Mouse (Mus musculus) embryonic facial prominence, embryonic 10.5 days (tissue): ENCODE measurements around the gene Ano7. TPM values are rescaled to one million over a fixed set of nuclear protein-coding genes. Genes with fewer than 3 reads are reported as not detected.
"Not testable (repeated sequence)": the region's sequence is repeated elsewhere in the genome, so short reads cannot be mapped to it uniquely, and the experiment has no call there.

ENCODE experiments used
- DNase-seq: peaks from one replicate; pipeline ENCODE4 v3.0.0-alpha.2; 2017; ENCODE audit warnings: low spot score
- H3K27ac ChIP-seq: fragments of 300-500 bp; sonication (generic); replicated peaks from 2 replicates; pipeline ENCODE4 v1.5.1; 2016; ENCODE audit warnings: mild to moderate bottlenecking
- H3K27me3 ChIP-seq: fragments of 300-500 bp; sonication (generic); replicated peaks from 2 replicates; pipeline ENCODE4 v1.6.1; 2016; ENCODE audit warnings: low read depth, mild to moderate bottlenecking; ENCODE audit not compliant: poor library complexity, severe bottlenecking
- H3K36me3 ChIP-seq: fragments of 300-500 bp; sonication (generic); replicated peaks from 2 replicates; pipeline ENCODE4 v1.6.1; 2016; ENCODE audit warnings: mild to moderate bottlenecking, moderate library complexity
- H3K4me1 ChIP-seq: fragments of 300-500 bp; sonication (generic); 2 replicates; pipeline ENCODE4 v1.6.1; 2016
- H3K4me3 ChIP-seq: fragments of 300-500 bp; sonication (generic); 2 replicates; pipeline ENCODE4 v1.5.1; 2016; ENCODE audit warnings: mild to moderate bottlenecking, moderate library complexity
- H3K9me3 ChIP-seq: fragments of 300-500 bp; sonication (generic); 2 replicates; pipeline ENCODE4 v1.6.1; 2016; ENCODE audit warnings: mild to moderate bottlenecking
- WGBS: fragments of 180-500 bp; shearing (Covaris S2); methylation state at CpG from one replicate; pipeline ENCODE4 v1.1.7; 2016; 5-methylcytosine and 5-hydroxymethylcytosine counted together
- polyA plus RNA-seq: library from polyadenylated mRNA; unstranded; fragments of >200 nt; fragmentation: Nextera tagmentation; extraction: Ambion mirVana; gene quantifications from 2 replicates; pipeline ENCODE4 v1.2.1, GENCODE M21; 2016

Ano7 gene
- polyA plus RNA-seq, 1 experiment from 2014 or later = 0.14 TPM

GRCm38 (mm10) chr1:93387198-93387597 lies 13.5 kb downstream of the Ano7 start:
- H3K4me3 ChIP-seq = no peak overlapping the region
- no peaks in the 10 kb centered on the region for H3K4me1 ChIP-seq
- no peak overlapping the region for H3K27ac ChIP-seq
- no peaks in the 10 kb centered on the region for H3K9me3 ChIP-seq
- no peaks in the 10 kb centered on the region for H3K36me3 ChIP-seq
- 85% methylated on average over 2 of the region's 2 CpGs for WGBS
- no peaks in the 10 kb centered on the region for H3K27me3 ChIP-seq
- DNase-seq = no peak

- no peaks in the 10 kb centered on the region for H3K9me3 ChIP-seq
- no peaks in the 10 kb centered on the region for H3K27me3 ChIP-seq
- H3K27ac ChIP-seq = no peak overlapping the region
- no peaks in the 10 kb centered on the region for H3K36me3 ChIP-seq
- H3K4me1 ChIP-seq = no peaks in the 10 kb centered on the region
- DNase-seq = no peak
- no peak overlapping the region for H3K4me3 ChIP-seq
- 69% methylated on average over 2 of the region's 2 CpGs for WGBS
Measured at GRCm38 (mm10) chr1:93388906-93389305, 15.2 kb downstream of the Ano7 start.

DNA sequence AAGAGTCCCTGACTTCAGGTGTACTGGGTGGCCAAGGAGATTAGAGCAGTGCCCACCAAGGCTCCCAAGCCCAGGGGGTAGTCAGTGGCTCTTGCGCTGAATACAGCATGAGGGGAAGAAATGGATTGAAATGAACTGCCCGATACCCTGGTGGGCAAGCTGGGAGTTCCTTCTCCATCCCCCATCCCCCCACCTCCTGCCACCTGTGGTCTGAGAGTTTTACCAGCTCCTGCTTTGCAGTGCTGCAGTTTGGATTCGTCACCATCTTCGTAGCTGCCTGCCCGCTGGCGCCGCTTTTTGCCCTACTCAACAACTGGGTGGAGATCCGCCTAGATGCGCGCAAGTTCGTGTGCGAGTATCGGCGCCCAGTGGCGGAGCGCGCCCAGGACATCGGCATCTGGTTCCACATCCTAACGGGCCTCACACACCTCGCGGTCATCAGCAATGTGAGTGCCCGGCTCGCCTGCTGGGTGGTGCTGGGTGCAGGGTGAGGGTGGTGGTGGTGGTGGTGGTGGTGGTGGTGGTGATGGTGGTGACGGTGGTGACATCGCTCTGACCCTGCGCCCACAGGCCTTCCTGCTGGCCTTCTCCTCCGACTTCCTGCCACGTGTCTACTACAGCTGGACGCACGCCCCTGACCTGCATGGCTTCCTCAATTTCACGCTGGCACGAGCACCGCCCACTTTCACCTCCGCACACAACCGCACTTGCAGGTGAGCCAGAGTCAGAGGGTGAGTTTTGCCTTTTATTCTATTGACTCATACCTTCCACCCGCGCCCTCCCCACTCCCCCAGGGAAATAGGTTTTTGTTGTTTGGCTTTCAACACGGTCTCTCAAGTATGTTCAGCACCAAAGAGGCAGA lies 27.7 kb downstream of the Ano7 start:
- H3K27me3 ChIP-seq = peaks cover 27% of the 10 kb centered on the region
- H3K36me3 ChIP-seq = peaks cover 17% of the 10 kb centered on the region
- peak overlapping the region; percentile 53 for H3K4me3 ChIP-seq
- no peaks in the 10 kb centered on the region for H3K9me3 ChIP-seq
- DNase-seq = peak; percentile 42
- peaks cover 11% of the 10 kb centered on the region for H3K4me1 ChIP-seq
- H3K27ac ChIP-seq = 0 out of 2 replicates have a peak overlapping the region, but pooled peaks have one; percentile 26
- WGBS = 21% methylated on average over 38 of the region's 38 CpGs

- H3K36me3 ChIP-seq = peaks cover 37% of the 10 kb centered on the region
- peaks cover 11% of the 10 kb centered on the region for H3K4me1 ChIP-seq
- H3K9me3 ChIP-seq = no peaks in the 10 kb centered on the region
- WGBS = 85% methylated on average over 4 of the region's 4 CpGs
- no peak overlapping the region for H3K27ac ChIP-seq
- peaks cover 27% of the 10 kb centered on the region for H3K27me3 ChIP-seq
- no peak for DNase-seq
- H3K4me3 ChIP-seq = no peak overlapping the region
Measured at GRCm38 (mm10) chr1:93403403-93403802, 29.7 kb downstream of the Ano7 start.

GRCm38 (mm10) chr1:93432087-93432486 lies 58.4 kb downstream of the Ano7 start:
- no peaks in the 10 kb centered on the region for H3K9me3 ChIP-seq
- WGBS = 90% methylated on average over 6 of the region's 6 CpGs
- no peaks in the 10 kb centered on the region for H3K27me3 ChIP-seq
- H3K4me1 ChIP-seq = no peaks in the 10 kb centered on the region
- H3K27ac ChIP-seq = no peak overlapping the region
- DNase-seq = no peak
- no peak overlapping the region for H3K4me3 ChIP-seq
- H3K36me3 ChIP-seq = peaks cover 97% of the 10 kb centered on the region

DNA sequence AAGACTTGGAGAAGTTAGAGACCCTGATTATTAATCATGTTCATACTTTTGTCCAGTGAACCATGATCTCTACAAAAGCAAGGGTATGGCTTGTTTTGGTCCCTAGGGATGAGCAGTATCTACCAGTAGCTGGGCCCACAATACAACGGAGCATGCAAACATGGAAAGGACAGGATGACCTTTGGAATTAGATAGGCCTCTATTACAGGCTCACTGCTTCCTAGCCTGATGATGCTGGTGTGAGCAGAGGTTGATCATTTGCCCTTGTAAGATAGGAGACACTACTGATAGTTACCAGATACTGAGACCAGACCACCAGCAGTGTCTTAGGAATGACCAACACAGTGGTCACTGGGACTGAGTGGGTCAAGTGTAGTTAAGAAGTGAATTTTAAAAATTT lies 65.6 kb downstream of the Ano7 start:
- Histone ChIP-seq H3K27ac (no peak overlapping the region), H3K4me3 (no peak overlapping the region), H3K27me3 (no peaks in the 10 kb centered on the region), H3K36me3 (peaks cover 86% of the 10 kb centered on the region), H3K9me3 (no peaks in the 10 kb centered on the region), H3K4me1 (peaks cover 12% of the 10 kb centered on the region)
- no peak for DNase-seq
- WGBS = 92% methylated on average over 1 of the region's 1 CpGs

GRCm38 (mm10) chr1:93444405-93445110 lies 70.8 kb downstream of the Ano7 start:
- 6% methylated on average over 18 of the region's 18 CpGs for WGBS

GRCm38 (mm10) chr1:93445111-93445821 lies 71.5 kb downstream of the Ano7 start:
- peaks cover 27% of the 10 kb centered on the region for H3K36me3 ChIP-seq
- H3K27ac ChIP-seq = peak overlapping the region; percentile 93
- peaks cover 27% of the 10 kb centered on the region for H3K4me1 ChIP-seq
- whole genome bisulfite sequencing = under 1% methylated on average over 84 of the region's 84 CpGs
- H3K9me3 ChIP-seq = no peaks in the 10 kb centered on the region
- DNase-seq = peak; percentile 85
- peak overlapping the region; percentile 96 for H3K4me3 ChIP-seq
- no peaks in the 10 kb centered on the region for H3K27me3 ChIP-seq

More at GRCm38 (mm10) chr1:93444405-93445110, 70.8 kb downstream of the Ano7 start:
- Histone ChIP-seq H3K27ac (peak overlapping the region; percentile 93), H3K36me3 (peaks cover 34% of the 10 kb centered on the region), H3K9me3 (no peaks in the 10 kb centered on the region), H3K27me3 (no peaks in the 10 kb centered on the region), H3K4me3 (peak overlapping the region; percentile 96), H3K4me1 (peaks cover 27% of the 10 kb centered on the region)
- peak; percentile 81 for DNase-seq

- Histone ChIP-seq H3K4me3 (peak overlapping the region; percentile 96), H3K36me3 (peaks cover 22% of the 10 kb centered on the region), H3K27ac (peak overlapping the region; percentile 93), H3K27me3 (no peaks in the 10 kb centered on the region), H3K4me1 (peaks cover 27% of the 10 kb centered on the region), H3K9me3 (no peaks in the 10 kb centered on the region)
- no peak for DNase-seq
- WGBS = 20% methylated on average over 3 of the region's 3 CpGs
Measured at GRCm38 (mm10) chr1:93445822-93446162, 72.1 kb downstream of the Ano7 start.

GRCm38 (mm10) chr1:93450118-93450517 lies 76.4 kb downstream of the Ano7 start:
- WGBS = 81% methylated on average over 5 of the region's 5 CpGs
- H3K27me3 ChIP-seq, H3K4me3 ChIP-seq, H3K36me3 ChIP-seq, DNase-seq, H3K27ac ChIP-seq, H3K9me3 ChIP-seq: not testable (repeated sequence)
- H3K4me1 ChIP-seq = peaks cover 10% of the 10 kb centered on the region

DNA sequence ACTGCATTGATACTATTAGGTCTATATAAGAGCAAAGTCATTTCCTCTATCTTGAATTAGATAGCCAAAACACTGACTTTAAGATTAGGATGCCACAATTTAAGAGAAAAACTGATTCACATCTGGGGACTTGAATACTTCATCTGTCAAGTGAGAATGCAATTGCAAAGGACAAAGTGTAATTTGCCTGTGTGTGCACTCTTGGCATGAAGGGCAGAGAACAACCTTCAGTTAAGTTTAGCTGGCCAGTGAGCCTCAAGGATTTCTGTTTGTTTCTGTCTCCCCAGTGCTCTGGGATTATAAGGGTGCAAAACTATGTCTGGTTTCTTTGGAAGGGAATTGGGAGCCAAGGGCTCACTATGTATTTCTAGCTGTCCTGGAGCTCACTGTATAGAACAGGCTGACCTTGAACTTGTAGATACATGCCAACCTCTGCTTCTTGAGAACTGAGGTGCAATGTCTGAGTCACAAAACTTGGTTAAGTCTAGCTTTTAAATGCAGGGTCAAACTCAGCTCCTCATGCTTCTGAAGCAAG lies 80.1 kb downstream of the Ano7 start:
- no peak overlapping the region for H3K27ac ChIP-seq
- H3K4me3 ChIP-seq = no peak overlapping the region
- H3K9me3 ChIP-seq = no peaks in the 10 kb centered on the region
- H3K4me1 ChIP-seq = no peaks in the 10 kb centered on the region
- H3K27me3 ChIP-seq = no peaks in the 10 kb centered on the region
- no peaks in the 10 kb centered on the region for H3K36me3 ChIP-seq
- no peak for DNase-seq
